Mouse (Mus musculus): Measurements from ENCODE around the gene Spag4. TPM values are rescaled to one million over a fixed set of nuclear protein-coding genes. Genes with fewer than 3 reads are reported as not detected.

Gene Spag4
- polyA plus RNA-seq (2014; fragmentation: Nextera tagmentation; extraction: Ambion mirVana), result 2.3 and 3.1 TPM in 2 replicates

DNA sequence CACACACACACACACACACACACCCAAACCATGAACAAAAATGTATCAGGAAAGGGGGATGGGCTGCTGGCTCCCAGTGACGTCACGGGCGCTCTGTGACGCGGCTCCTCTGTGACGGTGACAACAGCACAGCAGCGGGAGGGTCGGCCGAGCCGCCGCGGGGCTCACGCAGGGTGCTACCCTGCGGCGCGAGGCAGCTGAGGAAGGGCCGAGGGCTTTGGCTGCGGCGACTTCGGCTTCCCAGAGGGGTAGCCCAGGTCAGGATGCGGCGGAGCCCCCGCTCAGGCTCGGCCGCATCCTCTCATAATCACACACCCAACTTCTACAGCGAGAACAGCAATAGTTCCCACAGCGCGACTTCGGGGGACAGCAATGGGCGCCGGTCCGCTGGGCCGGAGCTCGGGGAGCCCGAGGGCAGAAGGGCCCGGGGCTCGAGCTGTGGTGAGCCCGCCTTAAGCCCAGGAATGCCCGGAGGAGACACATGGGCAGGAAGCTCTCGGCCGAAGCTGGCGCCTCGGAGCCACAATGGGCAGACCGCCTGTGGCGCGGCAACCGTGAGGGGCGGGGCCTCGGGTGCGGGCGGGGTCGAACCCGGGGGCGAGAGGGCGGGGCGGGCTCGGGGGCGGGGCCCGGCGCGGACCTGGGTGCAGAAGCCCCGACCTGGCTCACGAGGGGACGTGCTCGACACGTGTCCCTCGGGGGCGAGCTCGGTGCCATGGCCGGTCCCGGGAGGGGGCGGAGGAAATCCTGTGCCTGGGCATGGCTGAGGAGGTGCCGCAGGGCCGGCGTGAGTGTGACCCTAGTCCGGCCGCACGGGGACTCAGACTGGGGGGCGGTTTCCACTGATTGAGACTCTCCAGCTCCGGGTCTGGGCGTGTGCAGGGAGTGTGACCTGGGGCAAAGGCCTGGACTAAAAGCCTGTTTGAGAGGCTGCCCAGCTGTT lies at the start of gene Spag4:
Gene Spag4 (plus strand): TSS at position 77 of the 943 bp plus-strand sequence.
- DNase-seq (ENCODE audit: low spot score), result peak; percentile 80
- no peaks in the 10 kb centered on the region for H3K27me3 ChIP-seq (replicated peaks; ENCODE audit: control insufficient read depth, insufficient read depth, low read length)

GRCm38 (mm10) chr2:156018106-156018505 lies 46.9 kb upstream of the Spag4 start:
- no peak for DNase-seq (ENCODE audit: low spot score)
- Histone ChIP-seq H3K4me3 (ENCODE audit: low read depth, low read length) (no peak overlapping the region), H3K27ac (replicated peaks; ENCODE audit: low read depth, low read length) (no peak overlapping the region), H3K9me3 (ENCODE audit: control insufficient read depth, low read length) (no peaks in the 10 kb centered on the region), H3K4me2 (ENCODE audit: low read depth, low read length) (no peak overlapping the region), H3K4me1 (ENCODE audit: control insufficient read depth, insufficient read depth, low read length) (no peaks in the 10 kb centered on the region), H3K36me3 (ENCODE audit: control insufficient read depth, insufficient read depth, low read length) (peaks cover 66% of the 10 kb centered on the region), H3K9ac (ENCODE audit: low read depth, low read length) (no peak overlapping the region), H3K27me3 (replicated peaks; ENCODE audit: control insufficient read depth, insufficient read depth, low read length) (no peaks in the 10 kb centered on the region)
- WGBS, result 94% methylated on average over 3 of the region's 3 CpGs
- ATAC-seq (ENCODE audit: low read depth), result no peak

More for the DNA sequence above, at the start of gene Spag4:
- Histone ChIP-seq H3K9ac (ENCODE audit: low read depth, low read length) (peak within 1 kb of the TSS; percentile 85), H3K4me3 (ENCODE audit: low read depth, low read length) (peak within 1 kb of the TSS; percentile 72), H3K4me2 (ENCODE audit: low read depth, low read length) (peak within 1 kb of the TSS; percentile 94), H3K36me3 (ENCODE audit: control insufficient read depth, insufficient read depth, low read length) (peaks cover 19% of the 10 kb centered on the region), H3K9me3 (ENCODE audit: control insufficient read depth, low read length) (no peaks in the 10 kb centered on the region), H3K4me1 (ENCODE audit: control insufficient read depth, insufficient read depth, low read length) (no peaks in the 10 kb centered on the region), H3K27ac (replicated peaks; ENCODE audit: low read depth, low read length) (peak within 1 kb of the TSS; percentile 81)
- peak; percentile 79 for ATAC-seq (ENCODE audit: low read depth)
- WGBS, result under 1% methylated on average over 38 of the region's 81 CpGs

DNA sequence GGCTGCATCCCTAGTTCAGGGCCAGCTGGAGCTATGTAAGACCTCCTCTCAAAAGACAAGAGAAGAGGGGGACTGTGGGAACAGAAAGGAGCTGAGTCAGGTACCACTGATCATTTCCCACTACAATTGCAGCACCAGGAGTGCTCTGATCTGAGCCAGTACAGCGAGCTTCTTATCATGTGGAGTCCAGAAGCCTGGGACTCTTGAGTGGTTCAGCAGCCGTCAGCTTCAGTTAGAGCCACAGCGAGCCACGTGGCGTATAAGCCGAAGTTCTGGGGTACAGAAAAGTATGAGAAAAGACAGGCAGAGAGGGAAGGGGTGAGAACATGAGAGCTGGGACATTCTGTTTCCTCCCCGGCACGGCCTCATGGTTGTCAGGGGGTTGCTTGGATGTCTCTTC lies 43.8 kb upstream of the Spag4 start:
- 83% methylated on average over 8 of the region's 8 CpGs for WGBS
- DNase-seq (ENCODE audit: low spot score) (no peak), ATAC-seq (ENCODE audit: low read depth) (no peak)
- peaks cover 35% of the 10 kb centered on the region for H3K36me3 ChIP-seq (ENCODE audit: control insufficient read depth, insufficient read depth, low read length)
- H3K9ac ChIP-seq (ENCODE audit: low read depth, low read length), result no peak overlapping the region
- H3K27me3 ChIP-seq (replicated peaks; ENCODE audit: control insufficient read depth, insufficient read depth, low read length), result no peaks in the 10 kb centered on the region
- no peak overlapping the region for H3K4me3 ChIP-seq (ENCODE audit: low read depth, low read length)
- no peak overlapping the region for H3K4me2 ChIP-seq (ENCODE audit: low read depth, low read length)
- no peaks in the 10 kb centered on the region for H3K4me1 ChIP-seq (ENCODE audit: control insufficient read depth, insufficient read depth, low read length)
- no peaks in the 10 kb centered on the region for H3K9me3 ChIP-seq (ENCODE audit: control insufficient read depth, low read length)
- H3K27ac ChIP-seq (replicated peaks; ENCODE audit: low read depth, low read length), result no peak overlapping the region

DNA sequence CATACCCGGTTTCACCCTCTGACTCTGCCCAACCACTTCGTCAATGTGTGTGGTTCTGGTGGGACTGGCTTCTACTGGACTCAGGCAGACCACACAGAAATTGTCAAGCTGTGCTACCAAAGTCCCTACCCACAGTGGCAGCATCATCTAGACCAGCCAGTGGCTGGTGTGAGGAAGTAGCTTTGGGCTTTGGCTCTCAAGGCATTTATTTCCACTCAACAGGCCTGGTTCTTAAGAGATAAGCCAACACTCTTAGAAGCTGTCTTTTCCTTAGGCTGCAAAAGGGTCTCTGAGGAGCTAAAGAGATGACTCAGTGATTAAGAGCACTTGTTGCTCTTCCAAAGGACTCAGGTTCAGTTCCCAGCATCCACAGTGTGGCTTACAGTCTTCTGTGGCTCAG lies 43.2 kb upstream of the Spag4 start:
- H3K9me3 ChIP-seq (ENCODE audit: control insufficient read depth, low read length), result no peaks in the 10 kb centered on the region
- no peak overlapping the region for H3K27ac ChIP-seq (replicated peaks; ENCODE audit: low read depth, low read length)
- ATAC-seq (ENCODE audit: low read depth) (no peak), DNase-seq (ENCODE audit: low spot score) (no peak)
- no peaks in the 10 kb centered on the region for H3K27me3 ChIP-seq (replicated peaks; ENCODE audit: control insufficient read depth, insufficient read depth, low read length)
- H3K4me2 ChIP-seq (ENCODE audit: low read depth, low read length), result no peak overlapping the region
- H3K4me3 ChIP-seq (ENCODE audit: low read depth, low read length), result no peak overlapping the region
- 82% methylated on average over 2 of the region's 2 CpGs for WGBS
- peaks cover 30% of the 10 kb centered on the region for H3K36me3 ChIP-seq (ENCODE audit: control insufficient read depth, insufficient read depth, low read length)
- H3K4me1 ChIP-seq (ENCODE audit: control insufficient read depth, insufficient read depth, low read length), result no peaks in the 10 kb centered on the region
- H3K9ac ChIP-seq (ENCODE audit: low read depth, low read length), result no peak overlapping the region

- no peaks in the 10 kb centered on the region for H3K4me1 ChIP-seq (ENCODE audit: control insufficient read depth, insufficient read depth, low read length)
- H3K9ac ChIP-seq (ENCODE audit: low read depth, low read length), result no peak overlapping the region
- H3K9me3 ChIP-seq (ENCODE audit: control insufficient read depth, low read length), result no peaks in the 10 kb centered on the region
- H3K27ac ChIP-seq (replicated peaks; ENCODE audit: low read depth, low read length), result no peak overlapping the region
- no peak overlapping the region for H3K4me2 ChIP-seq (ENCODE audit: low read depth, low read length)
- no peak overlapping the region for H3K4me3 ChIP-seq (ENCODE audit: low read depth, low read length)
- H3K36me3 ChIP-seq (ENCODE audit: control insufficient read depth, insufficient read depth, low read length), result no peaks in the 10 kb centered on the region
- ATAC-seq (ENCODE audit: low read depth) (no peak), DNase-seq (ENCODE audit: low spot score) (no peak)
- H3K27me3 ChIP-seq (replicated peaks; ENCODE audit: control insufficient read depth, insufficient read depth, low read length), result no peaks in the 10 kb centered on the region
Observed at GRCm38 (mm10) chr2:156025482-156025881, 39.5 kb upstream of the Spag4 start.

- no peaks in the 10 kb centered on the region for H3K4me1 ChIP-seq (ENCODE audit: control insufficient read depth, insufficient read depth, low read length)
- H3K4me2 ChIP-seq (ENCODE audit: low read depth, low read length), result no peak overlapping the region
- no peak overlapping the region for H3K27ac ChIP-seq (replicated peaks; ENCODE audit: low read depth, low read length)
- no peaks in the 10 kb centered on the region for H3K36me3 ChIP-seq (ENCODE audit: control insufficient read depth, insufficient read depth, low read length)
- H3K9me3 ChIP-seq (ENCODE audit: control insufficient read depth, low read length), result no peaks in the 10 kb centered on the region
- H3K4me3 ChIP-seq (ENCODE audit: low read depth, low read length), result no peak overlapping the region
- H3K9ac ChIP-seq (ENCODE audit: low read depth, low read length), result no peak overlapping the region
- no peaks in the 10 kb centered on the region for H3K27me3 ChIP-seq (replicated peaks; ENCODE audit: control insufficient read depth, insufficient read depth, low read length)
- DNase-seq (ENCODE audit: low spot score) (no peak), ATAC-seq (ENCODE audit: low read depth) (no peak)
- WGBS, result 78% methylated on average over 3 of the region's 3 CpGs
Observed at GRCm38 (mm10) chr2:156039390-156039789, 25.6 kb upstream of the Spag4 start.

- Histone ChIP-seq H3K27ac (replicated peaks; ENCODE audit: low read depth, low read length) (no peak overlapping the region), H3K4me1 (ENCODE audit: control insufficient read depth, insufficient read depth, low read length) (no peaks in the 10 kb centered on the region; the same call in 1 of the 2 replicates), H3K9me3 (ENCODE audit: control insufficient read depth, low read length) (no peaks in the 10 kb centered on the region), H3K9ac (ENCODE audit: low read depth, low read length) (no peak overlapping the region), H3K4me2 (ENCODE audit: low read depth, low read length) (no peak overlapping the region), H3K27me3 (replicated peaks; ENCODE audit: control insufficient read depth, insufficient read depth, low read length) (no peaks in the 10 kb centered on the region), H3K36me3 (ENCODE audit: control insufficient read depth, insufficient read depth, low read length) (no peaks in the 10 kb centered on the region), H3K4me3 (ENCODE audit: low read depth, low read length) (no peak overlapping the region)
- 82% methylated on average over 8 of the region's 8 CpGs for WGBS
- ATAC-seq (ENCODE audit: low read depth) (no peak), DNase-seq (ENCODE audit: low spot score) (no peak)
Observed at GRCm38 (mm10) chr2:156042903-156043302, 22.1 kb upstream of the Spag4 start.

- H3K9me3 ChIP-seq (ENCODE audit: control insufficient read depth, low read length), result no peaks in the 10 kb centered on the region
- no peak overlapping the region for H3K27ac ChIP-seq (replicated peaks; ENCODE audit: low read depth, low read length)
- H3K4me1 ChIP-seq (ENCODE audit: control insufficient read depth, insufficient read depth, low read length), result no peaks in the 10 kb centered on the region; the same call in 1 of the 2 replicates
- no peak overlapping the region for H3K4me3 ChIP-seq (ENCODE audit: low read depth, low read length)
- DNase-seq (ENCODE audit: low spot score) (no peak), ATAC-seq (ENCODE audit: low read depth) (no peak)
- peak overlapping the region; percentile 40 for H3K4me2 ChIP-seq (ENCODE audit: low read depth, low read length)
- H3K27me3 ChIP-seq (replicated peaks; ENCODE audit: control insufficient read depth, insufficient read depth, low read length), result no peaks in the 10 kb centered on the region
- no peaks in the 10 kb centered on the region for H3K36me3 ChIP-seq (ENCODE audit: control insufficient read depth, insufficient read depth, low read length)
- no peak overlapping the region for H3K9ac ChIP-seq (ENCODE audit: low read depth, low read length)
- WGBS, result 7% methylated on average over 19 of the region's 19 CpGs
Observed at GRCm38 (mm10) chr2:156047929-156048328, 17.0 kb upstream of the Spag4 start.

DNA sequence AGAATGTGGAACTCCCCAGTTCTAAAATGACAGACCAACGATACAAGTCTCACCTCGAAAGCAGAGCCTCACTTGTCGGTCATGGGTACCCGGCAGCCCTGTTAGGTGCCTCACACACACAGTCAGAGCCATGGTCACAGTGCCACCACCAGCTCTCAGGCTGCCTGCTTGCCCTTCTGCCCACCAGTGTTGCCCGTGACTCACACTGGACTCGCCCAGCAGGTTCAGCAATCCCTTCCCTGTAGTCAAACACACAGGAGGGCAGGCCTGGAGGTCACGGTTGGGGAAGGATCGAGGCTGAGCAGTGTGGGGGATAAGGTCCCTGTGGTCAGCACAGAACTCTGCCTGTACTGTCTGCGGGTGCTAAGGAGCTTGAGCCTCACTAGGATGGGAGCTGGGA lies 12.2 kb upstream of the Spag4 start, which contains the start of gene Fer1l4:
Gene Fer1l4 (minus strand): TSS at position 132 of the 400 bp plus-strand sequence.
- ATAC-seq (ENCODE audit: low read depth) (no peak), DNase-seq (ENCODE audit: low spot score) (no peak)
- H3K4me1 ChIP-seq (ENCODE audit: control insufficient read depth, insufficient read depth, low read length), result no peaks in the 10 kb centered on the region
- no peak within 1 kb of the TSS for H3K9ac ChIP-seq (ENCODE audit: low read depth, low read length)
- H3K27me3 ChIP-seq (replicated peaks; ENCODE audit: control insufficient read depth, insufficient read depth, low read length), result no peaks in the 10 kb centered on the region
- no peaks in the 10 kb centered on the region for H3K36me3 ChIP-seq (ENCODE audit: control insufficient read depth, insufficient read depth, low read length)
- no peaks in the 10 kb centered on the region for H3K9me3 ChIP-seq (ENCODE audit: control insufficient read depth, low read length)
- no peak within 1 kb of the TSS for H3K27ac ChIP-seq (replicated peaks; ENCODE audit: low read depth, low read length)
- WGBS, result 68% methylated on average over 9 of the region's 9 CpGs
- no peak within 1 kb of the TSS for H3K4me3 ChIP-seq (ENCODE audit: low read depth, low read length)
- no peak within 1 kb of the TSS for H3K4me2 ChIP-seq (ENCODE audit: low read depth, low read length)
